Mouse (Mus musculus): ENCODE results near the gene Olfr5.

- TF ChIP-seq CTCF (conservative IDR thresholded peaks at IDR 0.05; ENCODE audit: low read length), result no peak
- no peak for TF ChIP-seq NANOG (IDR thresholded peaks at IDR 0.05; ENCODE audit: borderline replicate concordance, low read length)
Measured at GRCm38 (mm10) chr7:6455868-6456267, 30.9 kb downstream of the Olfr5 start, which contains the start of gene Olfr1336.
